Mouse (Mus musculus) thymus, adult 18-20 months (tissue): ENCODE data around the gene Neurod4.
A peak's percentile ranks its signal among the peaks of the same experiment; 100 is the strongest.

Source experiments
- DNase-seq, 2 experiments: peaks; one replicate each; pipeline ENCODE4 v3.0.0; 2022; ENCODE audit warnings: mixed read lengths in 2 of 2

Neurod4 gene

GRCm38 (mm10) chr10:130232117-130232516 lies 47.9 kb downstream of the Neurod4 start:
- no peak for DNase-seq

DNA sequence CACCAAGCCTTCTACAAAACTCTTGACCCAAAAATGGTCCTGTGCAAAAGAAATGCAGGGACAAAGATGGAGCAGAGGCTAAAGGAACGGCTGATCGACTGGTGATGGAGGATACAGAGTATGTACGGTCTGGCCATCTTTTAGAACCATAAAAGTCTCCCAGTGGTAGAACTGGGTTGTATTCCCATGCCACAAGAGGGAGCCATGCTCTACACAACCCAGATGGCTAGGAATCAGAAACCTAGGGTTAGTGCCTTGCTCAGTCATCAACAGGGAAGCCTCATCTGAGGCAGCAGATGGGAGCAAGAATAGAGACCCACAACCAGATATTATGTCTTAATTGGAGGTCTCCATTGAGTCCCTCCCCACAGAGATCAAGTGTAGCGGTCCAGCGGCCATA lies 50.5 kb downstream of the Neurod4 start:
- no peak for DNase-seq

DNA sequence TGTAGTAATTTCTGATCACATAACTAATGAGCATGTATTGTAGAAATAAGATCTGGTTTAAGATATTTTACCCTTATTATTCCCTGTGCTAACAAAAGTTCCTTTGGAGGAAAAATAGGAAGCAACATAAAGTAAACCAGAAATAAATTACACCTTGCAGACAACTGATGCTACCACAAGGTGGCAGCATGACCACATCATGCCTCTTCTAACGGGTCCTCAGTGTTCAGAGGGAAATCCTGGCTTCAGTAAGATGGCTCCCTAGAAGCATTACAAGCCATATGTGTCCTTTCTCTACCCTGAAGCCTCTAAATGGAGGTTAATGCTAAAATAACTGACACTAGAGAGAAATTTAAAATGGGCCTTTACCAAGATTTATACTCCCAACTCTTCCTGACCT lies 51.8 kb downstream of the Neurod4 start:
- DNase-seq, result peak in 1 of 2 experiments; percentile 5

GRCm38 (mm10) chr10:130225034-130225433 lies 55.0 kb downstream of the Neurod4 start:
- no peak for DNase-seq
